Mouse (Mus musculus) thymus, postnatal 0 days (tissue): ENCODE measurements at regions not wholly inside any gene's neighbourhood (a gene's known extent, or its start where the extent isn't known, plus 50 kb on each side); places are given as distances from the start of the nearest gene placed in this dataset.
A peak's percentile ranks its signal among the peaks of the same experiment; 100 is the strongest.

Experiments used
- DNase-seq: peaks from one replicate; pipeline ENCODE4 v3.0.0-alpha.2; 2015; ENCODE audit warnings: low spot score

- no peak for DNase-seq
These were observed 53.3 kb downstream of the Fos start for GRCm38 (mm10) chr12:85527011-85527410.

- DNase-seq = peak; percentile 17
These were observed 57.9 kb downstream of the Fos start for GRCm38 (mm10) chr12:85531638-85532037.

GRCm38 (mm10) chr12:85532221-85532612 lies 58.5 kb downstream of the Fos start:
- DNase-seq = no peak

GRCm38 (mm10) chr12:85532613-85533460 lies 59.1 kb downstream of the Fos start:
- peak; percentile 73 for DNase-seq

- DNase-seq = no peak
These were observed 59.9 kb downstream of the Fos start for GRCm38 (mm10) chr12:85533603-85534002.

- DNase-seq = no peak
These were observed 59.4 kb upstream of the Jdp2 start for GRCm38 (mm10) chr12:85539423-85539822.

- peak; percentile 79 for DNase-seq
These were observed 57.7 kb upstream of the Jdp2 start for GRCm38 (mm10) chr12:85541153-85541552.

- no peak for DNase-seq
These were observed 55.9 kb upstream of the Jdp2 start for GRCm38 (mm10) chr12:85542881-85543280.

GRCm38 (mm10) chr12:85543520-85543919 lies 55.3 kb upstream of the Jdp2 start:
- no peak for DNase-seq

GRCm38 (mm10) chr12:85544801-85545200 lies 54.0 kb upstream of the Jdp2 start:
- no peak for DNase-seq

- DNase-seq = peak; percentile 92
These were observed 53.1 kb upstream of the Jdp2 start for GRCm38 (mm10) chr12:85545718-85546117.

- DNase-seq = no peak
These were observed 50.8 kb upstream of the Jdp2 start for GRCm38 (mm10) chr12:85548076-85548475.
